Mouse (Mus musculus) liver, embryonic 13.5 days (tissue): ENCODE results near the gene Abcc4. TPM values are rescaled to one million over a fixed set of nuclear protein-coding genes. Genes with fewer than 3 reads are reported as not detected.
A peak's percentile ranks its signal among the peaks of the same experiment; 100 is the strongest.

Source experiments
- ATAC-seq: fragments of 200-750 bp; cut with Nextera tagmentation; 2 replicates; pipeline ENCODE4 v1.8.0; 2017; ENCODE audit warnings: low read depth, mild to moderate bottlenecking, moderate number of reproducible peaks, moderate library complexity
- DNase-seq: peaks from one replicate; pipeline ENCODE4 v3.0.0; 2022
- H3K27ac ChIP-seq: fragments of 300-500 bp; sonication (generic); 2 replicates; pipeline ENCODE4 v1.5.1; 2015; ENCODE audit warnings: moderate library complexity, mild to moderate bottlenecking, inconsistent platforms
- H3K27me3 ChIP-seq: fragments of 300-500 bp; sonication (generic); 2 replicates; pipeline ENCODE4 v1.6.1; 2015; ENCODE audit warnings: mild to moderate bottlenecking, inconsistent platforms
- H3K36me3 ChIP-seq: fragments of 300-500 bp; sonication (generic); 2 replicates; pipeline ENCODE4 v1.6.1; 2015; ENCODE audit warnings: mild to moderate bottlenecking, inconsistent platforms
- H3K4me1 ChIP-seq: fragments of 300-500 bp; sonication (generic); replicated peaks from 2 replicates; pipeline ENCODE4 v1.6.1; 2015; ENCODE audit warnings: inconsistent platforms
- H3K4me2 ChIP-seq: fragments of 300-500 bp; sonication (generic); 2 replicates; pipeline ENCODE4 v1.6.1; 2015; ENCODE audit warnings: inconsistent platforms, mild to moderate bottlenecking, moderate library complexity
- H3K4me3 ChIP-seq: fragments of 300-500 bp; sonication (generic); replicated peaks from 2 replicates; pipeline ENCODE4 v1.5.1; 2015; ENCODE audit warnings: mild to moderate bottlenecking, inconsistent platforms
- H3K9ac ChIP-seq: fragments of 300-500 bp; sonication (generic); 2 replicates; pipeline ENCODE4 v1.6.1; 2015; ENCODE audit warnings: mild to moderate bottlenecking, inconsistent platforms
- H3K9me3 ChIP-seq: fragments of 300-500 bp; sonication (generic); replicated peaks from 2 replicates; pipeline ENCODE4 v1.6.1; 2016; ENCODE audit warnings: inconsistent platforms
- WGBS: fragments of 180-500 bp; shearing (Covaris S2); methylation state at CpG from one replicate; pipeline ENCODE4 v1.1.7; 2015; ENCODE audit not compliant: insufficient replicate concordance; 5-methylcytosine and 5-hydroxymethylcytosine counted together
- polyA plus RNA-seq: library from polyadenylated mRNA; unstranded; fragments of >200 nt; fragmentation: Nextera tagmentation; extraction: Ambion mirVana; gene quantifications from 2 replicates; pipeline ENCODE4 v1.2.1, GENCODE M21; 2015

Gene Abcc4
- polyA plus RNA-seq, 1 experiment from 2014 or later = 1.7 TPM

DNA sequence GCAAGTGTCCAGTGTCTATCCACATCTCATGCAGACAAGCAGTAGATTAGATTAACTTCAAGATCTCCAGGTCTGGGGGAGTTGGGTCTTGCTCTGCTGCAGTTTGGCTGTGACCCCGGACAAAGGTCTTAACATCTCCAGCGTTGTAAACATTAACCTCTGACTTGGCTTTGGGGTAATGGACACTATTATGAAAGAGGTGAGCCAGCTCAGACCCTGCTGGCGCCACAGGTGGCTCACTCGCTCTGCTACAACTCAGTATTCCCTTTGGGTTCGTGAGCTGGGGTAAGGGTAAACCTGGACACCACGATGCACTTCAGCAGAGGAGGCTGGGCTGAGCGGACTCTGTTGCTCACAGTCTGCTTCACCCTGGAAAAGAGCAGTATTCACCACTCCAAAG, 11.7 kb downstream of the Abcc4 start:
- ATAC-seq (peak; percentile 41; the same call in 1 of the 2 replicates), DNase-seq (no peak)
- Histone ChIP-seq H3K27me3 (no peaks in the 10 kb centered on the region), H3K4me3 (no peak overlapping the region), H3K4me2 (no peak overlapping the region), H3K9ac (no peak overlapping the region), H3K4me1 (peaks cover 36% of the 10 kb centered on the region), H3K27ac (peak overlapping the region; percentile 29; the same call in 1 of the 2 replicates), H3K36me3 (no peaks in the 10 kb centered on the region), H3K9me3 (no peaks in the 10 kb centered on the region)
- WGBS = 74% methylated on average over 7 of the region's 7 CpGs

DNA sequence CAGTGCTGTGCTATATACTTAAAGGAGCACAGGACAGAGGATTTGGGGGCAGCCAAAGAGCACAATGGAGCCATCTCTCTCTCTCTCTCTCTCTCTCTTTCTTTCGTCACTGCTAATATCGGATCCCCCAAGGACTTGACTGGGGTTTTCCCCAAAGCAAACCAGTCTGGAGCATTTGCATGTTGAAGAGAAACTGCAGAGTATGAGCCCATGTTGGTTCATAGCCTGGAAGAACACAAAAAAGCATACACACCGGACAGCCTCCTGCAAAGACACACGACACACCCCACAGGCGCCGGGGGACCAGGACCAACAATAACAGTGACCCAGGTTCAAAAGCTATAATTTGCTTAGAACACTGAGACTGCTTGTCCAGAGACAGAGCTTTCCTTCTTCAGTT, 14.1 kb downstream of the Abcc4 start:
- no peaks in the 10 kb centered on the region for H3K27me3 ChIP-seq
- H3K27ac ChIP-seq = no peak overlapping the region
- no peak for ATAC-seq
- no peak for DNase-seq
- H3K9me3 ChIP-seq = no peaks in the 10 kb centered on the region
- peaks cover 25% of the 10 kb centered on the region for H3K4me1 ChIP-seq
- no peaks in the 10 kb centered on the region for H3K36me3 ChIP-seq
- H3K9ac ChIP-seq = no peak overlapping the region
- no peak overlapping the region for H3K4me2 ChIP-seq
- no peak overlapping the region for H3K4me3 ChIP-seq
- WGBS = 82% methylated on average over 6 of the region's 6 CpGs

DNA sequence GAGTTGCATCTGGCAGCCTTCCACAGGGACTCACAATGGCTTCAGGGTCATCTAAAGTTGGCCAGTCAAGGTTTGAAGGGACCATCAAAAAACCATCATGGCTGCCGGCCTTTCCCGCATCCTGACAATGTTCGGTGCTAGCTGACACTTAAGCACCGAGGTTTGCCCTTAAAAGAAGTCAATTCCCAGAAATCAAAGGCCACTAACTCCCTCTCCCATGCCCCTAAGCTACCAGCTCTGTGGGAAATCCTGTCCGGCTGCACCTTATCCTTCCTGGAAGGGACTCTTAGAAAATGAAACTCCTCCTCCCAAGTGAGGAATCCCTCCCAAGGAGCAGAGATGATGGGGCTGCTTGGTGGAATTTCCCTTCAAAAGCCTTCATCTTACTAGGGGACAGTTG, 14.6 kb downstream of the Abcc4 start:
- Histone ChIP-seq H3K4me3 (no peak overlapping the region), H3K27me3 (no peaks in the 10 kb centered on the region), H3K36me3 (no peaks in the 10 kb centered on the region), H3K4me2 (no peak overlapping the region), H3K4me1 (peaks cover 25% of the 10 kb centered on the region), H3K9me3 (no peaks in the 10 kb centered on the region), H3K27ac (no peak overlapping the region), H3K9ac (no peak overlapping the region)
- no peak for ATAC-seq
- no peak for DNase-seq
- 70% methylated on average over 5 of the region's 5 CpGs for WGBS

DNA sequence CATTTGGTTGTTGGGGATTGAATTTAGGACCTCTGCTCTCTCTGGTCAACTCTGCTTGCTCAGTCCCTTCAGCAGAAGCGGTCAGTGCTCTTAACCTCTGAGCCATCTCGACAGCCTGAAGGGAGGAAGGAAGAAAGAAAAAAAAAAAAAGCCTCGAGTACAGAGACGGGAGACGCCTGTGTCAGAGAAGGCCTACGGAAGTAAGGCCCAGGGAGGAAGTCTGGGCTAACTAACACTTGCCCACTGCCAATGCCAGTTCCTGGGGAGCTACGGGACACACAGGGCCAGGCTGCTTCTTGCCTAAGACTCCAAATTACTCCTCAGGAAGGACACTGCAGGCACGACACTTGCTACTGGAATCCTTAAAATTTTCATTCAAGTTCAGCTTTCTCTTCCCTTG, 15.1 kb downstream of the Abcc4 start:
- Histone ChIP-seq H3K4me1 (peaks cover 25% of the 10 kb centered on the region), H3K9ac (no peak overlapping the region), H3K4me3 (no peak overlapping the region), H3K27ac (no peak overlapping the region), H3K9me3 (no peaks in the 10 kb centered on the region), H3K36me3 (no peaks in the 10 kb centered on the region), H3K27me3 (no peaks in the 10 kb centered on the region), H3K4me2 (no peak overlapping the region)
- 30% methylated on average over 8 of the region's 8 CpGs for WGBS
- ATAC-seq = peak; percentile 35; the same call in 1 of the 2 replicates
- DNase-seq = no peak

DNA sequence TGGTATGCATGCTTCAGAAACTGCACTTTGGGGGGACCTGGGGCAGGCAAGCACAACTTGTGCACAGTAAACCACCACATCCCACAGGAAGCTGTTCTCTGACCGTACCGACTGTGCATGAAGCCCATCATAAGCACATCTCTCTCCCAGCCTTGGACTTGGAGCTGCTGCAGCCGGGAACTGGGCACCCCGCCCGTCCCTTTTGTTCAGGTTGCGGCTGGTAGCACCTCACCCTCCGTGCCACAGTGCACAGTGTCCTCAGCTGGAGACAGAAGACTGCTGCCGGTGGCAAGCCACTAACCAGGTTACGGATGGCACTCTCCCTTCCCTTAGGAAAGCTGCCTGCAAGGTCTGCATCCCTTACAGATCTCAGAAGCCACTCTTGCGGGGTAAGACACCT, 15.7 kb downstream of the Abcc4 start:
- H3K9ac ChIP-seq = no peak overlapping the region
- 66% methylated on average over 10 of the region's 10 CpGs for WGBS

DNA sequence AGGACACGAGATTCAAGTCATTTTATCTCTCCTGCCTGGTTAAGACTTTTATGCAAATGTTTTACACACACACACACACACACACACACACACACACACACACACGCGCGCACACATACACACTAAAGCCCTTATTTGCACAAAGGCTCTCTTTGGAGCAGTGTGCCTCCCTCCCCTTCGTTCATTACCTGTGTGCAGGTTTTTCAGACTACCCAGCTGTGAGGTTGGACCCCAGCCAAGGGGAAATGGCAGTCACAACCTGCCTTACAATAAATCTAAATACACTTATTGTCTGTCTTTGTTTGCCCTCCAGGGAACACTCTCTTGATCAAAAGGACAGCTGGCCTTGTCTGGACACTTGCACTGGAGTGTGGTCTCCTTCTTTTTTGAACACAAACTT, 17.4 kb downstream of the Abcc4 start:
- whole genome bisulfite sequencing = 75% methylated on average over 5 of the region's 5 CpGs
- Histone ChIP-seq H3K27ac (no peak overlapping the region), H3K4me1 (peaks cover 20% of the 10 kb centered on the region), H3K27me3 (no peaks in the 10 kb centered on the region), H3K9me3 (no peaks in the 10 kb centered on the region), H3K9ac (no peak overlapping the region), H3K36me3 (no peaks in the 10 kb centered on the region), H3K4me2 (no peak overlapping the region), H3K4me3 (no peak overlapping the region)
- DNase-seq (no peak), ATAC-seq (no peak)

More for the DNA sequence above, 15.7 kb downstream of the Abcc4 start:
- Histone ChIP-seq H3K4me2 (no peak overlapping the region), H3K36me3 (no peaks in the 10 kb centered on the region), H3K27me3 (no peaks in the 10 kb centered on the region), H3K9me3 (no peaks in the 10 kb centered on the region), H3K4me1 (peaks cover 25% of the 10 kb centered on the region), H3K27ac (no peak overlapping the region), H3K4me3 (no peak overlapping the region)
- no peak for DNase-seq
- no peak for ATAC-seq

DNA sequence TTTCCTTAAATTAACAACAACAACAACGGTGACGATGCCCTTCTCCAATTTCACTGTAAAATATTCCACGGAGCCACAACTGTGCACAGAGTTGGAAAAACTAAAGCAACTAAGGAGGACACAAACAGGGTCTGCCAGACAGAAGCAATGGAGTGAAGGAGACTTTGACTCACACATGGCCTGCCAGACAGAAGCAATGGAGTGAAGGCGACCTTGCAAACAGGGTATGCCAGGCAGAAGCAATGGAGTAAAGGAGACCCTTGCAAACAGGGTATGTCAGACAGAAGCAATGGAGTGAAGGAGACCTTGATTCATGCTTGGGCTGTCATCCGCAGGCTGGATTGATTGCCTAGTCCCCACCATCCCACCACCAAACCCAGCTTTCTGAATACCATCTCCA, 19.2 kb downstream of the Abcc4 start:
- Histone ChIP-seq H3K9ac (no peak overlapping the region), H3K9me3 (no peaks in the 10 kb centered on the region), H3K27ac (no peak overlapping the region), H3K4me2 (no peak overlapping the region), H3K36me3 (no peaks in the 10 kb centered on the region), H3K27me3 (no peaks in the 10 kb centered on the region), H3K4me1 (peaks cover 21% of the 10 kb centered on the region), H3K4me3 (no peak overlapping the region)
- WGBS = 82% methylated on average over 5 of the region's 5 CpGs
- ATAC-seq = no peak
- no peak for DNase-seq

DNA sequence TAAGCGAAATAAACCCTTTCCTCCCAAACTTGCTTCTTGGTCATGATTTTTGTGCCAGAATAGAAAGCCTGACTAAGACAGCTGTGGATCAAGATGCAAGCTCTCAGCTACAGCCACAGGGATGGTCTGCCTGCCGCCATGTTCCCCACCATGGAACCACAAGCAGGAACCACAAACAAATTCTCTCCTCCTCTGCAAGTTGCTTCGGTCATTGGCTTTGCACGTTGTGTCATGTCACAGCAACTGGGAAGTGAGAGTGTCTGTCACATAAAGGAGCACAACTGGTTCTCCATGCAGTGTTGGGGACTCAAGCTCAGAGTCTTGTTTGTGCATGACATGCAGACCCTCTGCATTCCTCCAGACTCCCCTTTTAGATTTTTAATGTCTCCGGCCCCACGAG, 20.4 kb downstream of the Abcc4 start:
- H3K4me1 ChIP-seq = peaks cover 19% of the 10 kb centered on the region
- H3K4me3 ChIP-seq = no peak overlapping the region
- no peaks in the 10 kb centered on the region for H3K36me3 ChIP-seq
- no peaks in the 10 kb centered on the region for H3K9me3 ChIP-seq
- H3K4me2 ChIP-seq = no peak overlapping the region
- no peak overlapping the region for H3K27ac ChIP-seq
- ATAC-seq = no peak
- 75% methylated on average over 6 of the region's 6 CpGs for WGBS
- no peaks in the 10 kb centered on the region for H3K27me3 ChIP-seq
- no peak overlapping the region for H3K9ac ChIP-seq
- DNase-seq = no peak

DNA sequence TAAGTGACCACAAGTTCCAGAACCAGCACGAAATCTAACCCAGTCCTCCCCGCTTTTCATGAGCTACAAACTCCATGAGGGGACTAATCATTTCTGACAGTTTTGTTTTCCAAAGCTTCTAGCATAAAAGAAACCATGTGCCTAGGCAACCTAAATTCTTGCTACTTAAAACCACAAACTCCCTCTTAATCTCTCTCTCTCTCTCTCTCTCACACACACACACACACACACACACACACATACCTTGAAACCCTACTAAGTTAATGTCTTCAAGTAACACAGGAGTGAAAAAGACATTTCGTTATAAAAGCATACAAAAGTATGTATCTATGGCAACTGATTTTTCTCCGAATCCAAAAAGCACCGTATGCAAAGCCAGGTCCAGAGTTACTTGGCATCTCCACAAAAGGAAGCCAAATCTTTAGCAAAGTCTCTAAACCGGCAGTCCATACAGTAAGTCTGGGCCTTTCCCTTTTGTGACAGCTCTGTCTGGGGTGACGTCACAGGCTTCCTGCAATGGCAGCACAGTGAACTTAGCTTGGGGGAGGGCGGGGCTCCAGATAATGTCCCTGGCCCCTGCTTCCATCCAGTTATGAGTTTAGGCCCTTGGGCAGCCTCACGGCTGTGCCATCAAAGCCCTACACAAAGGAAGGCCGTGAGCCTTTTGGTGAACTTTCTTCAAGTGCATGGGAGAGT, 23.5 kb downstream of the Abcc4 start:
- 60% methylated on average over 10 of the region's 10 CpGs for WGBS
- no peak for DNase-seq
- Histone ChIP-seq H3K9ac (no peak overlapping the region), H3K4me1 (peaks cover 18% of the 10 kb centered on the region), H3K9me3 (no peaks in the 10 kb centered on the region), H3K36me3 (no peaks in the 10 kb centered on the region), H3K27me3 (no peaks in the 10 kb centered on the region), H3K4me2 (no peak overlapping the region), H3K4me3 (no peak overlapping the region), H3K27ac (no peak overlapping the region)
- ATAC-seq = peak; percentile 58

DNA sequence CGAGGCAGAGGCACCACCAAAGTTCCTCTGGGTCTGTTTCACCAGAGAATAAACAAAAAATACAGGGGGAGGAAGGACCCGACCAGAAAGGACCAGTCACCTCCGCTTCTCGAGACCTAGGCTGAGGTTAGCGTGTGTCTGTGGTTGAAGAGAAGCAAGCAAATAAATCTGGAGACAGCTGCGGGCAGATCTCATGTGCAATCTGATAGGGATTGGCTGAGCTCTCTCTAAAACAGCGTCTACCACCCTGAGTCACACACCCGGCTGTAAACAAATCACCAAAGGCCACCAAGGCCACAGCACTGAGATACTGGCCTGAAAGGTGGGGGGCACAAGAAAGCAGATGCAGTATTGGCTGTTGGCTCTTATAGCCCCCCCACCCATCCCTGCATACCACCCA, 24.9 kb downstream of the Abcc4 start:
- Histone ChIP-seq H3K4me2 (no peak overlapping the region), H3K4me1 (peaks cover 21% of the 10 kb centered on the region), H3K27ac (no peak overlapping the region), H3K27me3 (no peaks in the 10 kb centered on the region), H3K9me3 (no peaks in the 10 kb centered on the region), H3K4me3 (no peak overlapping the region), H3K36me3 (no peaks in the 10 kb centered on the region), H3K9ac (no peak overlapping the region)
- no peak for DNase-seq
- WGBS = 39% methylated on average over 8 of the region's 8 CpGs
- ATAC-seq = no peak

DNA sequence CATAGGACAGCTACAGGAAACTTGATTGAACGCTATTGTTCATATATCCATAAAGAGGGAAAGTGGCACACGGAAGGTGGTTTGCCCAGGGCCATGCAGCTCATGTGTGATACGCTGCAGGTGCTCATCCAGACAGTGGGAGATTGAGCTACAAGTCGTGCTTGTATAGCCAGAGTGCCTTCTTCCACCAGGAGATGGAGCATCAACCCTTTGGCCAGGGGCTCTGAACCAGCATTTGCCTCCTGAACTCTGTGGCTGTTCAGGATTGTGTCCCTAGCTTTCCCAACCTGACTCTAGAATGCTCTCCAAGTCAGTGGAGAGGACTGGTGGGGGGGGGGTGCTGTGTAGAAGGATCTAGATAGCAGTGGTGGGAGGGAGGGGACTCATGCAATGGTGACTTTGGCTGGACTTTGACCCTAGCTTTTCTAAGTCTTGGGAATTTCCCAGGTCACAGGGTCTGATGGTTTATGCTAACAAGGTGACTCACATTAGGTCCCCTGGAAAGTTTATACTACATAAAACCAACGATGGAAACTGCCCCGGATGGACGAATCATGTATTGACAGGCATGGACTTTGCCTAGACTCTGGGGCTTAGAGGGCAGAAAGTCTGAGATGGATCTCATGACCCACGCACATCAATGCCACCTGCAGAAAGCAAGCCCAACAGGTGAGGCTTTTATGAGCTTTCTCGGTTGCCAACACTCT, 27.6 kb downstream of the Abcc4 start:
- DNase-seq (no peak), ATAC-seq (no peak)
- WGBS = 67% methylated on average over 9 of the region's 9 CpGs
- no peaks in the 10 kb centered on the region for H3K27me3 ChIP-seq
- H3K36me3 ChIP-seq = no peaks in the 10 kb centered on the region
- no peak overlapping the region for H3K27ac ChIP-seq
- no peak overlapping the region for H3K4me3 ChIP-seq
- H3K4me1 ChIP-seq = peaks cover 40% of the 10 kb centered on the region
- H3K4me2 ChIP-seq = no peak overlapping the region
- H3K9ac ChIP-seq = no peak overlapping the region
- H3K9me3 ChIP-seq = no peaks in the 10 kb centered on the region
